Mouse (Mus musculus): ENCODE measurements around the gene Smtnl2. TPM values are rescaled to one million over a fixed set of nuclear protein-coding genes. Genes with fewer than 3 reads are reported as not detected.

Smtnl2 gene
- polyA plus RNA-seq, 1 experiment from 2014 or later, result 12.6 TPM

DNA sequence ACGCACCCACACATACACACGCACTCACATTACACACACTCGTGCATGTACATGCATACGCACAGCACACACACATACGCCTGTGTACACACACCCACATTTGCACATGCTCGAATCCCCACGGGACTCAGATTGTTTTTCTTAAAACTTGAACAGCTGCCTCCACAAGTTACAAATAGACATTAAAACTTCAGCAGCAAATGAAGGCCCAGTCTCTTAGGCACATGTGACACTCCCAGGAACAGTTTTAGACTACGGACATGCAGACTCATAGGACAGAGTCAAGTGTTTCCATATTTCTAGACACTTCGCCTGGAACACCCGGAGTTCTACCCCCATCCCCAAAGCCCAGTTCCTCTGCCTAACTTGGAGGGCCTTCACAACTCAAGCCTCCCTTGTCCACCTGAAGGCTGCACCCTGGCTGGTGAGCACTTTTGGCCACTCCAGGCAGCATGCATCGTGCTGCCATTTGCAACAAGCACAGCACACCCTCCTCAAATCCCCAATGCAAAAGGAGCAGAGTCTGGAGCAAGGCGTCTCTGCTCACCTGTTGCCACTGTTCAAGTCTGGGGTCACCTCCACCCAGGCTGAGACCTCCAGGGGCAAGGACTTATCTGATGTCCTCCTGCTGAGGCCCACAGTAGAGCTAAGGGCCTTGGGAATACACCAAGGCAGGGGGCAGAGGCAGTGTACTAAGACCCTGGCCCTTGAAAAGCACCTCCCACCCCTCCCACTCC is 1.7 kb downstream of the Smtnl2 start:
- H3K9me3 ChIP-seq (ENCODE audit: control insufficient read depth, low read length), result no peaks in the 10 kb centered on the region
- H3K27me3 ChIP-seq (ENCODE audit: control insufficient read depth, insufficient read depth, low read length), result 0 out of 2 replicates have a peak, but pooled peaks cover 2% of the 10 kb centered on the region
- no peak overlapping the region for H3K27ac ChIP-seq (ENCODE audit: low read depth, low read length)
- H3K4me2 ChIP-seq (ENCODE audit: low read depth), result peak overlapping the region; percentile 12; the same call in 1 of the 2 replicates
- H3K36me3 ChIP-seq (ENCODE audit: control insufficient read depth, insufficient read depth, low read length), result no peaks in the 10 kb centered on the region
- 0 out of 2 replicates have a peak overlapping the region, but pooled peaks have one; percentile 10 for H3K4me3 ChIP-seq (ENCODE audit: low read depth, low read length)
- ATAC-seq (ENCODE audit: insufficient read depth, low FRiP score, low TSS enrichment) (no peak), DNase-seq (ENCODE audit: low spot score) (peak; percentile 8)
- 53% methylated on average over 12 of the region's 12 CpGs for WGBS
- H3K4me1 ChIP-seq (ENCODE audit: control insufficient read depth, insufficient read depth, low read length), result peaks cover 11% of the 10 kb centered on the region
- no peak overlapping the region for H3K9ac ChIP-seq (ENCODE audit: low read length)

DNA sequence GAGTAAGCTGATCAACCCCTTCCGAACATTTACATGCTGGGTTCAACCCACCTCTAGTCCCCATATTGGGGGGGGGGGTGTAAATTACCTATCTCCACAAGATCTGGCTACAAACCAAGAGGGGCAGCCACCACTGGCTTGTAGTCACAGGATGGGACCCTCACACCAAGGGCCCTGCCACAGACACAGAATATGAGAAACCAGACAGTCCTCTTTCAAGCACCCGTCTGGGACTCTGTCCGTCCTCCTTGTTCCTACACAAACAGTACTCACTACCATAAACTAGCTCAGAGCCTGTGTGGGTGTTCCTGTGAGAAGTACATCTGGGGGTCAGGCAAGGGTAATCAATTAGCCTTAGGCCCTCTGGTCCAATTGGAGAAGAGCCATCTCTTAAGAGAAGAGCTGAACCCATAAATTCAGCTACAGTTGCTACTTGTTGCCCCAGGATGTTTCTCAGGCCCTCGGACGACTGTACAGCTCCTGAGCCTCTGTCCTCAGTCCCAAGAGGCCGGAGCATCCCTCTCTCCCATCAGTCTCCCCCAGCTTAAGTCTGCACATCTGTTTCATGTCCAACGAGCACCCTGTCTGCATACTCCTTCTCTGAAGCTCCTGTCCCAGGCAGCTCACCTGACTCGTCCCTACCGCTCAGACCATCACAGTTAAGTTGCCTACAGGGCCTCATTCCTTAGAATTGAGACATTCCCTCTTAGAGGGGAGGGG is 2.9 kb downstream of the Smtnl2 start:
- Histone ChIP-seq H3K36me3 (ENCODE audit: control insufficient read depth, insufficient read depth, low read length) (no peaks in the 10 kb centered on the region), H3K4me3 (ENCODE audit: low read depth, low read length) (no peak overlapping the region), H3K4me2 (ENCODE audit: low read depth) (no peak overlapping the region), H3K4me1 (ENCODE audit: control insufficient read depth, insufficient read depth, low read length) (peaks cover 11% of the 10 kb centered on the region), H3K27me3 (ENCODE audit: control insufficient read depth, insufficient read depth, low read length) (0 out of 2 replicates have a peak, but pooled peaks cover 2% of the 10 kb centered on the region), H3K9me3 (ENCODE audit: control insufficient read depth, low read length) (no peaks in the 10 kb centered on the region), H3K9ac (ENCODE audit: low read length) (no peak overlapping the region), H3K27ac (ENCODE audit: low read depth, low read length) (no peak overlapping the region)
- no peak for DNase-seq (ENCODE audit: low spot score)
- 22% methylated on average over 9 of the region's 9 CpGs for WGBS
- no peak for ATAC-seq (ENCODE audit: insufficient read depth, low FRiP score, low TSS enrichment)

DNA sequence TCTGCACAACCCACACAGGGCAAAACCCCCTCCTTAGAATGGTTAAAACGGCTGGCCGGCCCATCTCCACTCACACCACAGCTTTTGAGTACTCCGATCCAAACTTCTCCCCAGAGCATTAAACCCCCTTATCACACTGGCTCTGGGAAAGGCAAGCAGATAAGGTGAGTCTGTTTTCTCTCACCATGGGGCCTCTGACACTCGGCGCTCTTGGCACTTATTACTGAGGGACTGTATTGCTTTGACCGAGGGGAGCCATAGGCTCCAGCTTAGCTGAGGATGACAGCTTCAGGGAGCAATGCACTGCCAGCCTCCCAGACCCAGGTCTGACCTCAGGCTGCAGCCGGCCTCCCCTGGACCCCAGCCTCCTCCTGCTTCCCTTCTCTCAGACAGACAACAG is 3.9 kb downstream of the Smtnl2 start:
- H3K27me3 ChIP-seq (ENCODE audit: control insufficient read depth, insufficient read depth, low read length), result 0 out of 2 replicates have a peak, but pooled peaks cover 2% of the 10 kb centered on the region

DNA sequence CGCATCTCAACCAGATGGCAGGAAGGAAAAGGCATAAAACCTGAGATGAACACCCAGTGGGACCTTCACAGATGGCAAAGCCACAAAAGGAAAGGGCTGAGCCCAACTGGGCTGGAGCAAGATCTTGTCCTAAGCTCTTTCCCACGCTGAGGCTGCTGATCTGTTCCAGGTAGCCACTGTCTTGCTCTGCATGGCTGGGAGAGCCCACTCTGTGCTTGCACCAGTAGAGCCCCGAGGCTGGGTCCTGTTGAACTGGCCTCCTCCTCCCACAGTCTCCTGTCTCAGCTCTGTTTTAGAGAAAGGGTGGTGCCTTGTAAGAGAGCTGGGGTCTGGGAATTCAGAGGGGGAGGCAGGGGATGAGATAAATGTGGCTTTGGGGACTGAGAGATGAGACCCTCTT is 4.4 kb downstream of the Smtnl2 start:
- Histone ChIP-seq H3K4me3 (ENCODE audit: low read depth, low read length) (no peak overlapping the region), H3K27me3 (ENCODE audit: control insufficient read depth, insufficient read depth, low read length) (0 out of 2 replicates have a peak, but pooled peaks cover 2% of the 10 kb centered on the region), H3K27ac (ENCODE audit: low read depth, low read length) (no peak overlapping the region), H3K36me3 (ENCODE audit: control insufficient read depth, insufficient read depth, low read length) (no peaks in the 10 kb centered on the region), H3K9me3 (ENCODE audit: control insufficient read depth, low read length) (no peaks in the 10 kb centered on the region), H3K4me1 (ENCODE audit: control insufficient read depth, insufficient read depth, low read length) (peaks cover 11% of the 10 kb centered on the region), H3K9ac (ENCODE audit: low read length) (no peak overlapping the region), H3K4me2 (ENCODE audit: low read depth) (no peak overlapping the region)
- ATAC-seq (ENCODE audit: insufficient read depth, low FRiP score, low TSS enrichment), result no peak
- no peak for DNase-seq (ENCODE audit: low spot score)
- 12% methylated on average over 3 of the region's 3 CpGs for WGBS

More for the DNA sequence above, 3.9 kb downstream of the Smtnl2 start:
- peak; percentile 4 for DNase-seq (ENCODE audit: low spot score)
- Histone ChIP-seq H3K4me1 (ENCODE audit: control insufficient read depth, insufficient read depth, low read length) (peaks cover 11% of the 10 kb centered on the region), H3K27ac (ENCODE audit: low read depth, low read length) (no peak overlapping the region), H3K9me3 (ENCODE audit: control insufficient read depth, low read length) (no peaks in the 10 kb centered on the region), H3K4me2 (ENCODE audit: low read depth) (0 out of 2 replicates have a peak overlapping the region, but pooled peaks have one; percentile 7), H3K4me3 (ENCODE audit: low read depth, low read length) (no peak overlapping the region), H3K36me3 (ENCODE audit: control insufficient read depth, insufficient read depth, low read length) (no peaks in the 10 kb centered on the region), H3K9ac (ENCODE audit: low read length) (no peak overlapping the region)
- WGBS, result 13% methylated on average over 7 of the region's 7 CpGs
- no peak for ATAC-seq (ENCODE audit: insufficient read depth, low FRiP score, low TSS enrichment)

DNA sequence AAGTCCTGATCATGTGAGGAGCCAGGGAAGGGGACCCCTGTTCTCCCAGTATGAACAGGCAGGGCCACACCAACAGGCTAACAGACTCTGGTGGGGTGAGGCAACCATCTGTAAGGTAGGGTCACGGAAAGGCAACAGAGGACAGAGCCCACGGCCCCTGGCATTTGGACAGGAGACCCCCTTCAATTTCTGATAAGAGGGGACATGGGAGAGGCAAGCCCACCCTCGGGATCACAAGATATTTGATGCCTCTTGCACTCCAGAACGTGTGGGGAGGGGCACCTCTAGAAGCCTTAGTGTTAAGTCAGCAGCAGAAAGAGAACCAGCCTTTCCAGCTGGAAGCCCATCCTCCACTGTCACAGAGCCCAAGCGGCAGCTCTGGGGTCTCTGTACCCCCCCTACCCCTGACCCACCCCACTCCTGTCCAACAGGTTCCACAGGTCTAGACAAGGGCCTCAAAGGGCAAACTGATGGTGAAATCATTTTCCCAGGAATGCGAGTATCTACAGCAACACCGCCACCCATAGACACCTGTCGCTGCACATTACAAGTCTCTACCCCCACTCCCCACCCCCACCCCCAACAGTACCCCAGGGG is 5.3 kb downstream of the Smtnl2 start:
- no peak overlapping the region for H3K9ac ChIP-seq (ENCODE audit: low read length)
- H3K9me3 ChIP-seq (ENCODE audit: control insufficient read depth, low read length), result no peaks in the 10 kb centered on the region
- H3K4me1 ChIP-seq (ENCODE audit: control insufficient read depth, insufficient read depth, low read length), result peaks cover 11% of the 10 kb centered on the region
- no peaks in the 10 kb centered on the region for H3K36me3 ChIP-seq (ENCODE audit: control insufficient read depth, insufficient read depth, low read length)
- H3K27me3 ChIP-seq (ENCODE audit: control insufficient read depth, insufficient read depth, low read length), result 0 out of 2 replicates have a peak, but pooled peaks cover 2% of the 10 kb centered on the region
- ATAC-seq (ENCODE audit: insufficient read depth, low FRiP score, low TSS enrichment) (no peak), DNase-seq (ENCODE audit: low spot score) (no peak)
- H3K4me3 ChIP-seq (ENCODE audit: low read depth, low read length), result no peak overlapping the region
- H3K4me2 ChIP-seq (ENCODE audit: low read depth), result no peak overlapping the region
- H3K27ac ChIP-seq (ENCODE audit: low read depth, low read length), result no peak overlapping the region
- WGBS, result 55% methylated on average over 8 of the region's 8 CpGs

DNA sequence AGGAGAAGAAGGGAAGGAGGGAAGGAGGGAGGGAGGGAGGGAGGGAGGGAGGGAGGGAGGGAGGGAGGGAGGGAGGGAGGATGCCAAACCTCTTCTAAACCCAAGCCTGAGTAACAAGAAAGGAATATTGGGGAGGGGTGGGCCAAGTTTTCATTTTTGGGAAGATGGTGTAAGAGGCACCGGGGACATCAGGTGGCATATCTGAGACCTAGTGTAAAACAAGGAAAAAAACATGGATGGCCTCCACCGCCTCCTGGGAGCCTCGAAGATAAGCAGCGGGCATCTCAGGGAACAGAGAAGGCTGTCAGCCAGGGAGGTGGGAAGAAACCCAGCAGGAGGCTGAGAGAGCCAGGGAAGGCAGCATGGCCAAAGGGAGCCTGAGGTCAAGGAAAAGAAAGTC is 6.0 kb downstream of the Smtnl2 start:
- 72% methylated on average over 4 of the region's 4 CpGs for WGBS
- H3K9ac ChIP-seq (ENCODE audit: low read length), result no peak overlapping the region
- H3K27ac ChIP-seq (ENCODE audit: low read depth, low read length), result no peak overlapping the region

DNA sequence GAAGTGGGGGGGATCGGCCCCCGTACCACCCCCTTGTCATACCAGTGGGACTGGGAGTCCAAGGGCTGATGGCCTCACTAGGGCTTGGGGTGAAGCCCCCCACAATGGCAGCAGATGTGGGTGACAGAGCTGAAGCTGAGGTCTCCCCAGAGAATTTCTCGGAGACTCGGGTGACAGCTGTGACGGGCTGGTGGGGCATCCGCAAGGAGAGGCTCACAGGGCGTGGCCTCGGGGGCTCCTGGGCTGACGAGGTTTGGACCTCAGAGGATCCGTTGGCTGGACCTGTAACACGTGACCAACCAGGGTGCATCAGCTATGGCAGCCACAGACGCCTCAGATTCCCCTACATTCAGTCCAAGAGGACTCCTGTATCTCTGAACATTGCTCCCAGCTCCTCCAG is 8.5 kb downstream of the Smtnl2 start:
- Histone ChIP-seq H3K9ac (ENCODE audit: low read length) (no peak overlapping the region), H3K9me3 (ENCODE audit: control insufficient read depth, low read length) (no peaks in the 10 kb centered on the region), H3K4me2 (ENCODE audit: low read depth) (no peak overlapping the region), H3K4me1 (ENCODE audit: control insufficient read depth, insufficient read depth, low read length) (peaks cover 6% of the 10 kb centered on the region), H3K36me3 (ENCODE audit: control insufficient read depth, insufficient read depth, low read length) (no peaks in the 10 kb centered on the region), H3K27me3 (ENCODE audit: control insufficient read depth, insufficient read depth, low read length) (no peaks in the 10 kb centered on the region), H3K27ac (ENCODE audit: low read depth, low read length) (no peak overlapping the region), H3K4me3 (ENCODE audit: low read depth, low read length) (no peak overlapping the region)
- 94% methylated on average over 12 of the region's 12 CpGs for WGBS
- ATAC-seq (ENCODE audit: insufficient read depth, low FRiP score, low TSS enrichment) (no peak), DNase-seq (ENCODE audit: low spot score) (no peak)

More for the DNA sequence above, 6.0 kb downstream of the Smtnl2 start:
- DNase-seq (ENCODE audit: low spot score), result no peak
- Histone ChIP-seq H3K36me3 (ENCODE audit: control insufficient read depth, insufficient read depth, low read length) (no peaks in the 10 kb centered on the region), H3K4me1 (ENCODE audit: control insufficient read depth, insufficient read depth, low read length) (peaks cover 10% of the 10 kb centered on the region), H3K4me3 (ENCODE audit: low read depth, low read length) (no peak overlapping the region), H3K4me2 (ENCODE audit: low read depth) (no peak overlapping the region), H3K27me3 (ENCODE audit: control insufficient read depth, insufficient read depth, low read length) (0 out of 2 replicates have a peak, but pooled peaks cover 2% of the 10 kb centered on the region), H3K9me3 (ENCODE audit: control insufficient read depth, low read length) (no peaks in the 10 kb centered on the region)
- ATAC-seq (ENCODE audit: insufficient read depth, low FRiP score, low TSS enrichment), result no peak

DNA sequence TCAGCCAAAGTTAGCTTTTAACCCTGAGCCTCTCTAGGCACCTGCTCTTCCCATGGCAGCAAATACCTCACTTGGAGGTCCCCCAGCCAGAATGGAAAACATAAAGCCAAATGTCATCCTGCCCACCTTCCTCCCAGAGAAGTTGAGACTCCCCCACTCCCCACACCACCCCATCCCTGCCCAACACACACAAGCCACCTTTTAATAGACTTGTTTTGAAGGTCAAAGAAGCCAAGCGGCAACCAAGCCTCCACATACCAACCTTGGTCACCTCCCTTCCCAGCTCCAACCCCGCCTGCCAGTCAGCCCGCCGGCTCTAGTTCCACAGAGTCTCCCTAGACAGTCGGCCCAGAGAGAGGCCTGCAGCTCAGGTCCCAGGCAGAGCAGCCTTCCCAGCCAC is 9.5 kb downstream of the Smtnl2 start:
- no peaks in the 10 kb centered on the region for H3K36me3 ChIP-seq (ENCODE audit: control insufficient read depth, insufficient read depth, low read length)
- H3K27me3 ChIP-seq (ENCODE audit: control insufficient read depth, insufficient read depth, low read length), result no peaks in the 10 kb centered on the region
- H3K4me1 ChIP-seq (ENCODE audit: control insufficient read depth, insufficient read depth, low read length), result peaks cover 3% of the 10 kb centered on the region
- H3K27ac ChIP-seq (ENCODE audit: low read depth, low read length), result no peak overlapping the region
- 76% methylated on average over 5 of the region's 5 CpGs for WGBS
- H3K4me2 ChIP-seq (ENCODE audit: low read depth), result no peak overlapping the region
- no peak overlapping the region for H3K9ac ChIP-seq (ENCODE audit: low read length)
- ATAC-seq (ENCODE audit: insufficient read depth, low FRiP score, low TSS enrichment), result no peak
- no peak for DNase-seq (ENCODE audit: low spot score)
- H3K4me3 ChIP-seq (ENCODE audit: low read depth, low read length), result no peak overlapping the region
- no peaks in the 10 kb centered on the region for H3K9me3 ChIP-seq (ENCODE audit: control insufficient read depth, low read length)
